Mouse (Mus musculus): ENCODE data around the gene Kcna7.

GRCm38 (mm10) chr7:45437521-45438276 is 32.2 kb downstream of the Kcna7 start, which contains the start of gene Ruvbl2:
- TF ChIP-seq POLR2A (IDR thresholded peaks at IDR 0.05; ENCODE audit: low read depth, low read length) (no peak), CTCF (conservative IDR thresholded peaks at IDR 0.05 in 1 of 2, IDR thresholded peaks at IDR 0.05 in 1 of 2; ENCODE audit: low read depth in 2 of 2, low read length in 2 of 2) (peak in 1 of 2 experiments; percentile 61; a peak in 2 of 4 replicates), BHLHE40 (IDR thresholded peaks at IDR 0.05; ENCODE audit: low read depth, low read length) (no peak), MAFK (IDR thresholded peaks at IDR 0.05; ENCODE audit: insufficient replicate concordance, low read length) (no peak), TCF12 (IDR thresholded peaks at IDR 0.05; ENCODE audit: low read depth, low read length) (no peak), E2F4 (IDR thresholded peaks at IDR 0.05; ENCODE audit: insufficient replicate concordance, low read depth, low read length) (no peak), JUN (IDR thresholded peaks at IDR 0.05; ENCODE audit: insufficient read depth, low read depth, low read length) (no peak)
